Mouse (Mus musculus) hindbrain, embryonic 13.5 days (tissue): ENCODE measurements around the gene Ttc37. TPM values are rescaled to one million over a fixed set of nuclear protein-coding genes. Genes with fewer than 3 reads are reported as not detected.

Source experiments
- ATAC-seq: fragments of 200-750 bp; cut with Nextera tagmentation; 2 replicates; pipeline ENCODE4 v1.8.0; 2017; ENCODE audit warnings: moderate TSS enrichment; ENCODE audit not compliant: low FRiP score
- H3K27ac ChIP-seq: fragments of 300-500 bp; sonication (generic); 2 replicates; pipeline ENCODE4 v1.5.1; 2015; ENCODE audit warnings: inconsistent platforms, mild to moderate bottlenecking, moderate library complexity
- H3K27me3 ChIP-seq: fragments of 300-500 bp; sonication (generic); 2 replicates; pipeline ENCODE4 v1.6.1; 2015; ENCODE audit warnings: mild to moderate bottlenecking, inconsistent platforms
- H3K36me3 ChIP-seq: fragments of 300-500 bp; sonication (generic); 2 replicates; pipeline ENCODE4 v1.6.1; 2015; ENCODE audit warnings: mild to moderate bottlenecking, inconsistent platforms
- H3K4me1 ChIP-seq: fragments of 300-500 bp; sonication (generic); replicated peaks from 2 replicates; pipeline ENCODE4 v1.6.1; 2015; ENCODE audit warnings: inconsistent platforms
- H3K4me2 ChIP-seq: fragments of 300-500 bp; sonication (generic); 2 replicates; pipeline ENCODE4 v1.6.1; 2015; ENCODE audit warnings: inconsistent platforms, mild to moderate bottlenecking, moderate library complexity
- H3K4me3 ChIP-seq: fragments of 300-500 bp; sonication (generic); 2 replicates; pipeline ENCODE4 v1.5.1; 2015; ENCODE audit warnings: mild to moderate bottlenecking, inconsistent platforms
- H3K9ac ChIP-seq: fragments of 300-500 bp; sonication (generic); 2 replicates; pipeline ENCODE4 v1.6.1; 2015; ENCODE audit warnings: mild to moderate bottlenecking, inconsistent platforms
- H3K9me3 ChIP-seq: fragments of 300-500 bp; sonication (generic); 2 replicates; pipeline ENCODE4 v1.6.1; 2016; ENCODE audit warnings: inconsistent platforms
- WGBS: fragments of 180-500 bp; shearing (Covaris S2); methylation state at CpG from one replicate; pipeline ENCODE4 v1.1.7; 2015; 5-methylcytosine and 5-hydroxymethylcytosine counted together
- polyA plus RNA-seq: library from polyadenylated mRNA; unstranded; fragments of >200 nt; fragmentation: Nextera tagmentation; extraction: Ambion mirVana; gene quantifications from 2 replicates; pipeline ENCODE4 v1.2.1, GENCODE M21; 2015

The Ttc37 gene
- polyA plus RNA-seq, 1 experiment from 2014 or later: 9.0 TPM

GRCm38 (mm10) chr13:76187651-76188050, 89.1 kb downstream of the Ttc37 start:
- H3K4me1 ChIP-seq: no peaks in the 10 kb centered on the region
- H3K9ac ChIP-seq: no peak overlapping the region
- WGBS: 94% methylated on average over 5 of the region's 5 CpGs
- no peak overlapping the region for H3K4me3 ChIP-seq
- H3K9me3 ChIP-seq: no peaks in the 10 kb centered on the region
- H3K27ac ChIP-seq: no peak overlapping the region
- H3K4me2 ChIP-seq: no peak overlapping the region
- no peaks in the 10 kb centered on the region for H3K27me3 ChIP-seq
- ATAC-seq: no peak
- peaks cover 41% of the 10 kb centered on the region for H3K36me3 ChIP-seq

GRCm38 (mm10) chr13:76189190-76189589, 90.7 kb downstream of the Ttc37 start:
- 78% methylated on average over 3 of the region's 3 CpGs for WGBS
- H3K4me3 ChIP-seq: no peak overlapping the region
- H3K4me1 ChIP-seq: no peaks in the 10 kb centered on the region
- no peak for ATAC-seq
- H3K9me3 ChIP-seq: no peaks in the 10 kb centered on the region
- peaks cover 49% of the 10 kb centered on the region for H3K36me3 ChIP-seq
- H3K27me3 ChIP-seq: no peaks in the 10 kb centered on the region
- no peak overlapping the region for H3K4me2 ChIP-seq
- no peak overlapping the region for H3K27ac ChIP-seq
- H3K9ac ChIP-seq: no peak overlapping the region

GRCm38 (mm10) chr13:76190273-76190672, 91.7 kb downstream of the Ttc37 start:
- Histone ChIP-seq H3K4me2 (no peak overlapping the region), H3K9me3 (no peaks in the 10 kb centered on the region), H3K27me3 (no peaks in the 10 kb centered on the region), H3K4me3 (no peak overlapping the region), H3K9ac (no peak overlapping the region), H3K4me1 (no peaks in the 10 kb centered on the region), H3K36me3 (peaks cover 49% of the 10 kb centered on the region), H3K27ac (no peak overlapping the region)
- no peak for ATAC-seq
- WGBS: 81% methylated on average over 3 of the region's 3 CpGs

GRCm38 (mm10) chr13:76194937-76195336, 96.4 kb downstream of the Ttc37 start:
- Histone ChIP-seq H3K4me2 (no peak overlapping the region), H3K36me3 (peaks cover 46% of the 10 kb centered on the region), H3K27me3 (no peaks in the 10 kb centered on the region), H3K9me3 (no peaks in the 10 kb centered on the region), H3K4me1 (no peaks in the 10 kb centered on the region), H3K27ac (no peak overlapping the region), H3K4me3 (no peak overlapping the region), H3K9ac (no peak overlapping the region)
- ATAC-seq: no peak

- H3K27me3 ChIP-seq: no peaks in the 10 kb centered on the region
These were observed 97.1 kb downstream of the Ttc37 start for GRCm38 (mm10) chr13:76195431-76196138.

GRCm38 (mm10) chr13:76197297-76197848, 98.8 kb downstream of the Ttc37 start:
- Histone ChIP-seq H3K9ac (no peak overlapping the region), H3K9me3 (no peaks in the 10 kb centered on the region), H3K4me2 (no peak overlapping the region), H3K27me3 (no peaks in the 10 kb centered on the region), H3K4me3 (no peak overlapping the region), H3K36me3 (peaks cover 23% of the 10 kb centered on the region), H3K27ac (no peak overlapping the region), H3K4me1 (no peaks in the 10 kb centered on the region)
- 87% methylated on average over 3 of the region's 3 CpGs for WGBS
- no peak for ATAC-seq

More at GRCm38 (mm10) chr13:76195431-76196138, 97.1 kb downstream of the Ttc37 start:
- no peak overlapping the region for H3K4me2 ChIP-seq
- no peak overlapping the region for H3K4me3 ChIP-seq
- peaks cover 41% of the 10 kb centered on the region for H3K36me3 ChIP-seq
- WGBS: 90% methylated on average over 8 of the region's 8 CpGs
- no peaks in the 10 kb centered on the region for H3K9me3 ChIP-seq
- H3K9ac ChIP-seq: no peak overlapping the region
- no peak overlapping the region for H3K27ac ChIP-seq
- ATAC-seq: no peak
- H3K4me1 ChIP-seq: no peaks in the 10 kb centered on the region

- ATAC-seq: no peak
- WGBS: 93% methylated on average over 4 of the region's 4 CpGs
- no peaks in the 10 kb centered on the region for H3K4me1 ChIP-seq
- peaks cover 12% of the 10 kb centered on the region; the same call in 1 of the 2 replicates for H3K36me3 ChIP-seq
- H3K4me3 ChIP-seq: no peak overlapping the region
- no peaks in the 10 kb centered on the region for H3K9me3 ChIP-seq
- no peak overlapping the region for H3K4me2 ChIP-seq
- no peak overlapping the region for H3K9ac ChIP-seq
- H3K27me3 ChIP-seq: no peaks in the 10 kb centered on the region
- H3K27ac ChIP-seq: no peak overlapping the region
These were observed 101.4 kb downstream of the Ttc37 start for GRCm38 (mm10) chr13:76199943-76200342.

- Histone ChIP-seq H3K27ac (no peak overlapping the region), H3K27me3 (no peaks in the 10 kb centered on the region), H3K9ac (no peak overlapping the region), H3K4me3 (no peak overlapping the region), H3K36me3 (no peaks in the 10 kb centered on the region), H3K9me3 (no peaks in the 10 kb centered on the region), H3K4me1 (no peaks in the 10 kb centered on the region), H3K4me2 (no peak overlapping the region)
- no peak for ATAC-seq
- WGBS: 86% methylated on average over 2 of the region's 2 CpGs
These were observed 116.4 kb downstream of the Ttc37 start for GRCm38 (mm10) chr13:76214928-76215327.

- Histone ChIP-seq H3K9ac (no peak overlapping the region), H3K4me1 (no peaks in the 10 kb centered on the region), H3K36me3 (no peaks in the 10 kb centered on the region), H3K27ac (no peak overlapping the region), H3K4me3 (no peak overlapping the region), H3K4me2 (no peak overlapping the region), H3K27me3 (no peaks in the 10 kb centered on the region), H3K9me3 (no peaks in the 10 kb centered on the region)
- peak; percentile 66; the same call in 1 of the 2 replicates for ATAC-seq
- 51% methylated on average over 2 of the region's 2 CpGs for WGBS
These were observed 116.9 kb downstream of the Ttc37 start for GRCm38 (mm10) chr13:76215397-76215796.

Other genes starting within 250 kb of the Ttc37 start
- gene Rhobtb3, start 154.8 kb upstream of the Ttc37 start, polyA plus RNA-seq: 23.7 and 25.7 TPM in 2 replicates
- gene Spata9, start 131.6 kb upstream of the Ttc37 start, polyA plus RNA-seq: 2.4 and 2.7 TPM in 2 replicates
- gene Rfesd, start 80.0 kb upstream of the Ttc37 start, polyA plus RNA-seq: 18.5 and 18.7 TPM in 2 replicates
- gene Gpr150, start 41.7 kb upstream of the Ttc37 start, polyA plus RNA-seq: 1.8 and 1.9 TPM in 2 replicates
- gene Arsk, start 74 bp upstream of the Ttc37 start, polyA plus RNA-seq: 4.1 and 4.7 TPM in 2 replicates
- gene Fam81b, start 206.3 kb downstream of the Ttc37 start, polyA plus RNA-seq: 0.58 and 3.1 TPM in 2 replicates